Mouse (Mus musculus): ENCODE data around the gene Opa3.

GRCm38 (mm10) chr7:19300501-19301421 is 72.6 kb downstream of the Opa3 start:
- TF ChIP-seq GATA1 (IDR thresholded peaks at IDR 0.05; ENCODE audit: borderline replicate concordance, low read length) (no peak), CTCF (IDR thresholded peaks at IDR 0.05; ENCODE audit: low read depth, low read length) (peak; percentile 66)
